Mouse (Mus musculus) MEL (cell line): ENCODE results near the gene Mxra7. TPM values are rescaled to one million over a fixed set of nuclear protein-coding genes. Genes with fewer than 3 reads are reported as not detected.

Experiments
- DNase-seq: peaks from one replicate; pipeline ENCODE4 v3.0.0; 2011; ENCODE audit warnings: low read depth, low spot score
- H3K27ac ChIP-seq: 2 replicates; pipeline ENCODE4 v1.5.1; 2012; ENCODE audit warnings: low read depth, mild to moderate bottlenecking, control low read depth, low read length, moderate library complexity; ENCODE audit not compliant: control insufficient read depth
- H3K27me3 ChIP-seq, 2 experiments: fragments of 150-350 bp in 1 of 2; sonication (generic) in 1 of 2; 2 replicates each; pipeline ENCODE4 v1.6.1; 2012; ENCODE audit warnings: low read length in 2 of 2, mild to moderate bottlenecking in 2 of 2, improper control_type of control experiment in 1 of 2, moderate library complexity in 1 of 2; ENCODE audit not compliant: insufficient read depth in 2 of 2, control insufficient read depth in 1 of 2
- H3K36me3 ChIP-seq, 2 experiments: 2 replicates each; pipeline ENCODE4 v1.6.1; 2012 to 2014; ENCODE audit warnings: low read length in 2 of 2, improper control_type of control experiment in 1 of 2, inconsistent platforms in 1 of 2, mild to moderate bottlenecking in 1 of 2; ENCODE audit not compliant: insufficient read depth in 2 of 2, control insufficient read depth in 1 of 2
- H3K4me1 ChIP-seq, 2 experiments: fragments of 150-350 bp in 1 of 2; sonication (generic) in 1 of 2; 2 replicates each; pipeline ENCODE4 v1.6.1; 2012; ENCODE audit warnings: low read length in 2 of 2, improper control_type of control experiment in 1 of 2, mild to moderate bottlenecking in 1 of 2; ENCODE audit not compliant: insufficient read depth in 2 of 2, control insufficient read depth in 1 of 2
- H3K4me3 ChIP-seq, 2 experiments: fragments of 150-350 bp in 1 of 2; sonication (generic) in 1 of 2; 2 replicates each; pipeline ENCODE4 v1.5.1; 2012; ENCODE audit warnings: low read depth in 2 of 2, low read length in 2 of 2, mild to moderate bottlenecking in 2 of 2, moderate library complexity in 2 of 2, control low read depth in 1 of 2, improper control_type of control experiment in 1 of 2; ENCODE audit not compliant: control insufficient read depth in 1 of 2, insufficient read depth in 1 of 2
- H3K79me2 ChIP-seq: 2 replicates; pipeline ENCODE4 v1.6.1; 2012; ENCODE audit warnings: mild to moderate bottlenecking, low read length, moderate library complexity; ENCODE audit not compliant: control insufficient read depth, poor library complexity, insufficient read depth
- H3K9ac ChIP-seq: 2 replicates; pipeline ENCODE4 v1.6.1; 2012; ENCODE audit warnings: low read depth, mild to moderate bottlenecking, control low read depth, low read length, moderate library complexity; ENCODE audit not compliant: control insufficient read depth, poor library complexity, severe bottlenecking
- H3K9me3 ChIP-seq: fragments of 150-350 bp; sonication (generic); replicated peaks from 2 replicates; pipeline ENCODE4 v1.6.1; 2012; ENCODE audit warnings: mild to moderate bottlenecking, low read length, improper control_type of control experiment, moderate library complexity; ENCODE audit not compliant: insufficient read depth
- BHLHE40 ChIP-seq: IDR thresholded peaks from 2 replicates; pipeline ENCODE4 v1.6.1; 2012; ENCODE audit warnings: low read depth, mild to moderate bottlenecking, inconsistent platforms, low read length, improper control_type of control experiment, borderline replicate concordance
- CHD2 ChIP-seq: IDR thresholded peaks from 2 replicates; pipeline ENCODE4 v1.6.1; 2011; ENCODE audit warnings: low read length, improper control_type of control experiment
- CTCF ChIP-seq, 3 experiments: IDR thresholded peaks in 2 of 3; conservative IDR thresholded peaks in 1 of 3; 2 replicates each; pipeline ENCODE4 v1.5.1; 2011 to 2012; ENCODE audit warnings: low read length in 3 of 3, low read depth in 2 of 3, mild to moderate bottlenecking in 2 of 3, improper control_type of control experiment in 1 of 3, inconsistent platforms in 1 of 3, mixed read lengths in 1 of 3, moderate library complexity in 1 of 3; ENCODE audit not compliant: control insufficient read depth in 1 of 3, insufficient read depth in 1 of 3, poor library complexity in 1 of 3, severe bottlenecking in 1 of 3
- E2F4 ChIP-seq: IDR thresholded peaks from 2 replicates; pipeline ENCODE4 v1.6.1; 2011; ENCODE audit warnings: low read depth, low read length, improper control_type of control experiment, borderline replicate concordance
- ELF1 ChIP-seq: IDR thresholded peaks from 2 replicates; pipeline ENCODE4 v1.6.1; 2014; ENCODE audit warnings: low read depth, mild to moderate bottlenecking, inconsistent platforms, low read length, improper control_type of control experiment, moderate library complexity
- EP300 ChIP-seq, 2 experiments: IDR thresholded peaks; 2 replicates each; pipeline ENCODE4 v1.6.1; 2011; ENCODE audit warnings: improper control_type of control experiment in 2 of 2, low read length in 2 of 2, low read depth in 1 of 2, mild to moderate bottlenecking in 1 of 2
- ETS1 ChIP-seq: IDR thresholded peaks from 2 replicates; pipeline ENCODE4 v1.6.1; 2012; ENCODE audit warnings: low read depth, mild to moderate bottlenecking, inconsistent platforms, low read length, improper control_type of control experiment, moderate library complexity
- GATA1 ChIP-seq: IDR thresholded peaks from 2 replicates; pipeline ENCODE4 v1.6.1; 2011; ENCODE audit warnings: low read depth, low read length, improper control_type of control experiment
- HCFC1 ChIP-seq: IDR thresholded peaks from 2 replicates; pipeline ENCODE4 v1.6.1; 2012; ENCODE audit warnings: low read depth, mild to moderate bottlenecking, inconsistent platforms, low read length, improper control_type of control experiment, moderate library complexity
- JUND ChIP-seq: IDR thresholded peaks from 2 replicates; pipeline ENCODE4 v1.6.1; 2011; ENCODE audit warnings: low read depth, mild to moderate bottlenecking, improper control_type of control experiment, low read length
- KAT2A ChIP-seq: conservative IDR thresholded peaks from 2 replicates; pipeline ENCODE4 v1.6.1; 2012; ENCODE audit warnings: low read depth, low read length, improper control_type of control experiment, inconsistent platforms
- MAX ChIP-seq: IDR thresholded peaks from 2 replicates; pipeline ENCODE4 v1.6.1; 2011; ENCODE audit warnings: low read length, improper control_type of control experiment
- MAZ ChIP-seq: IDR thresholded peaks from 2 replicates; pipeline ENCODE4 v1.6.1; 2012; ENCODE audit warnings: low read depth, mild to moderate bottlenecking, inconsistent platforms, low read length, improper control_type of control experiment
- MEF2A ChIP-seq: IDR thresholded peaks from 2 replicates; pipeline ENCODE4 v1.6.1; 2014; ENCODE audit warnings: low read depth, mild to moderate bottlenecking, inconsistent platforms, low read length, improper control_type of control experiment; ENCODE audit not compliant: poor library complexity, insufficient replicate concordance, severe bottlenecking; ENCODE audit errors: extremely low read depth
- MXI1 ChIP-seq: IDR thresholded peaks from 2 replicates; pipeline ENCODE4 v1.6.1; 2011; ENCODE audit warnings: mild to moderate bottlenecking, low read depth, low read length, improper control_type of control experiment
- MYC ChIP-seq: IDR thresholded peaks from 2 replicates; pipeline ENCODE4 v1.6.1; 2011; ENCODE audit warnings: low read depth, mild to moderate bottlenecking, low read length, improper control_type of control experiment, moderate library complexity
- POLR2A ChIP-seq, 2 experiments: IDR thresholded peaks; 2 replicates each; pipeline ENCODE4 v1.6.1; 2011 to 2012; ENCODE audit warnings: low read length in 2 of 2, mild to moderate bottlenecking in 2 of 2, control low read depth in 1 of 2, improper control_type of control experiment in 1 of 2, low read depth in 1 of 2, moderate library complexity in 1 of 2; ENCODE audit not compliant: control insufficient read depth in 1 of 2, insufficient read depth in 1 of 2, poor library complexity in 1 of 2
- POLR2AphosphoS5 ChIP-seq: IDR thresholded peaks from 2 replicates; pipeline ENCODE4 v1.6.1; 2012; ENCODE audit warnings: low read depth, borderline replicate concordance, mild to moderate bottlenecking, inconsistent platforms, low read length, moderate library complexity, mixed read lengths
- RCOR1 ChIP-seq: IDR thresholded peaks from 2 replicates; pipeline ENCODE4 v1.6.1; 2012; ENCODE audit warnings: low read depth, mild to moderate bottlenecking, inconsistent platforms, low read length, improper control_type of control experiment
- SIN3A ChIP-seq: IDR thresholded peaks from 2 replicates; pipeline ENCODE4 v1.6.1; 2012; ENCODE audit warnings: low read length, improper control_type of control experiment, inconsistent platforms
- SMC3 ChIP-seq: IDR thresholded peaks from 2 replicates; pipeline ENCODE4 v1.6.1; 2011; ENCODE audit warnings: low read depth, low read length, improper control_type of control experiment
- TBP ChIP-seq: IDR thresholded peaks from 2 replicates; pipeline ENCODE4 v1.8.0; 2011; ENCODE audit warnings: low read depth, low read length, improper control_type of control experiment
- UBTF ChIP-seq: IDR thresholded peaks from 2 replicates; pipeline ENCODE4 v1.6.1; 2012; ENCODE audit warnings: low read depth, mild to moderate bottlenecking, inconsistent platforms, low read length, improper control_type of control experiment, moderate library complexity, borderline replicate concordance; ENCODE audit not compliant: insufficient read depth
- USF1 ChIP-seq: IDR thresholded peaks from 2 replicates; pipeline ENCODE4 v1.6.1; 2014; ENCODE audit warnings: low read depth, mild to moderate bottlenecking, inconsistent platforms, low read length, improper control_type of control experiment, moderate library complexity
- USF2 ChIP-seq, 2 experiments: IDR thresholded peaks; 2 replicates each; pipeline ENCODE4 v1.6.1; 2011 to 2012; ENCODE audit warnings: improper control_type of control experiment in 2 of 2, low read length in 2 of 2, borderline replicate concordance in 1 of 2, inconsistent platforms in 1 of 2, low read depth in 1 of 2, mild to moderate bottlenecking in 1 of 2; ENCODE audit not compliant: insufficient read depth in 1 of 2
- ZNF384 ChIP-seq: IDR thresholded peaks from 2 replicates; pipeline ENCODE4 v1.6.1; 2012; ENCODE audit warnings: low read depth, mild to moderate bottlenecking, inconsistent platforms, low read length, improper control_type of control experiment
- polyA plus RNA-seq, 2 experiments: library from polyadenylated mRNA; stranded (reverse) in 1 of 2; unstranded in 1 of 2; fragments of >175 nt in 1 of 2; fragments of >200 nt in 1 of 2; gene quantifications; 2 replicates each; pipeline versions ENCODE4 v1.2.1 to v1.2.4; 2012; ENCODE audit warnings: low replicate concordance in 2 of 2, low read depth in 1 of 2; ENCODE audit not compliant: insufficient read length in 2 of 2, insufficient read depth in 1 of 2, missing spikeins in 1 of 2
- total RNA-seq: library from RNA; depleted of rRNA; stranded (reverse); fragments of 300-350 nt; gene quantifications from 2 replicates; pipeline ENCODE4 v1.2.3, GENCODE M21; 2012

The Mxra7 gene
- total and polyA plus RNA-seq, 3 experiments, result 2.7 to 9.3 TPM; not detected in 1

DNA sequence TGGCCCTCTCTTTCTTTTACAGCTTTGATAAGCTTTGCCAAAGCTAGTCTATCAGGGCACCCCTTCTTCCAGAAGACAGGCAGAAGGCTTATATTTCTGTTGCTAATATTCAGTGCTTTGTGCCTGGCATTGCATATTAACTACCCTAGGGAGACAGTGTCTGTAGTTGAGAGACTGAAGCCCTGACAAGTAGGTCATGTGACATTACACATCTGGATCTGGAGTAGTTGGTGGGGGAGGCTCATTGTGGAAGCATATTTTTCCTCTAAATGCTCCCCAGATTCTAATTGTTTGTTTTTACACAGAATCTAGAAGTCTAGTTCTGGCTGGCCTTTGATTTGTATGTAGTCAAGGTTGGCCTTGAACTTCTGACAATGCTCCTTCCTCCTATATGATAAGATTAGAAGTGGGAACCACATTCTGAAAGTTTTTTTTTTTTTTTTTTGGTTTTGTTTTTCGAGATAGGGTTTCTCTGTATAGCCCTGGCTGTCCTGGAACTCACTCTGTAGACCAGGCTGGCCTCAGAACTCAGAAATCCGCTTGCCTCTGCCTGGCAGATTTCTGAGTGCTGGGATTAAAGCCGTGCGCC, 18.8 kb upstream of the Mxra7 start:
- TF ChIP-seq HCFC1, result no peak
- TF ChIP-seq MEF2A, result no peak
- no peak for TF ChIP-seq KAT2A
- peak; percentile 49; the same call in 1 of the 2 replicates for TF ChIP-seq RCOR1
- no peak for TF ChIP-seq UBTF
- no peak for TF ChIP-seq USF2 (IDR thresholded peaks at IDR 0.05; ENCODE audit: borderline replicate concordance in 1 of 2, insufficient read depth in 1 of 2, low read depth in 1 of 2, low read length in 2 of 2)
- peak; percentile 76 for TF ChIP-seq USF1
- TF ChIP-seq TBP, result no peak
- TF ChIP-seq ZNF384, result peak; percentile 92
- TF ChIP-seq JUND, result no peak
- TF ChIP-seq GATA1, result peak; percentile 34; the same call in 1 of the 2 replicates
- H3K27ac ChIP-seq, result 0 out of 2 replicates have a peak overlapping the region, but pooled peaks have one; percentile 1
- H3K4me1 ChIP-seq, result peaks cover 5 to 15% of the 10 kb centered on the region in 2 experiments; a peak in 3 of 4 replicates
- no peak overlapping the region for H3K4me3 ChIP-seq
- peak; percentile 60 for DNase-seq
- H3K9me3 ChIP-seq, result no peaks in the 10 kb centered on the region
- H3K27me3 ChIP-seq, result no peaks in the 10 kb centered on the region
- no peak overlapping the region for H3K9ac ChIP-seq
- peaks cover 65% of the 10 kb centered on the region for H3K79me2 ChIP-seq
- H3K36me3 ChIP-seq, result peaks cover 21 to 48% of the 10 kb centered on the region in 2 experiments

DNA sequence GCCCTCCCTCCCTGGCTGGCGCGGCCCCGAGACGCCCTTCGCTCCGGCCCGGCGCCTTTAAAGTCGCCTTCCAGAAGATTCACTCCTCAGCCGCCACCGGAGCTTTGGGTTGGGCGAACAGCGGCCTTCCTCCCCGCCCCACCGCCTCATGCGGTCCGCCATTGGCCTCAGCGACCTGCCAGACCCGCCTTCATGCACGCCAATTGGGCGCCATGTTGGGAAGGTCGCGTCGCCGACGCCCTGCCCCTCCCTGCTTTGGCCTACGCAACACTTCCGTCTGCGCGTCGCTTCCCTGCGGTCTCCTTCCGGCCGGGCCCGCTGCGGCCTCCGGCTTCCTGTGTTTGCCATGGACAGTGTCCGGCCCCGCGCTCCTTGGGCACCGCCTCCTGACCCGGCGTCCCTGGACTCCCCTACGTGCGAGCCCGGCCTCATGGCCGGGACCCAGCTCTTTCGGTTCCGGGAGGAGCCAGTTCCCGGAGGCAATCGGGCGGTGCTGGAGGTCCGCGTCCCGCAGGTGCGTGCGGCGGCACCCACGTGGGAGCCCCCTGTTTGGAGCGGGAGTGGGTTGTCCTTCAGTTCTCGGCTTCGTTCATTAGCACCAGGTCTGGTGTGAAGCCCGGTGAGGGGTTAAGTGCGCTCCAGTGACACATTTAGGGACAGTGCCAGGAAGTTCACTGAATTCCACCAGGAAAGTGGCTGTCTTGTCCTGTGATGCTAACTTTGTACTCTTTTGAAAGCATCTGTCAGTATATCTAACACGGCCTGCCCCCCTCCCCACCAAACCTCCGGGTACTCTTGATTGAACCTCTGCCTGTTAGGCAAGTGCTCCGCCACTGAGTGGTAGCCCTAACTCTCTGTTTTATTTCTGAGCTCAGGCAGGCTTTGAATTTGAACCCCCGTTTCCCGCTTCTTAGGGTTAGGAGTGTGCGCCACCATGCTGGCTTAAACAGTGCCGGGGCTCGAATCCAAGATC, 15.7 kb upstream of the Mxra7 start, which contains the start of the genes Mettl23 and Jmjd6:
Gene Mettl23, plus strand, starts transcription at position 18 of the 973 bp plus-strand sequence.
Gene Jmjd6, minus strand, starts transcription at position 189 of the 973 bp plus-strand sequence.
- H3K36me3 ChIP-seq, result peaks cover 18 to 52% of the 10 kb centered on the region in 2 experiments
- peak within 1 kb of the TSS; percentile 94 for H3K9ac ChIP-seq
- TF ChIP-seq ZNF384, result no peak
- TF ChIP-seq MAX, result peak; percentile 89
- 0 out of 6 replicates have a peak, but pooled peaks of 1 of the 3 experiments have one; percentile 1 for TF ChIP-seq CTCF (IDR thresholded peaks at IDR 0.05 in 2 of 3, conservative IDR thresholded peaks at IDR 0.05 in 1 of 3; ENCODE audit: control insufficient read depth in 1 of 3, insufficient read depth in 1 of 3, low read depth in 2 of 3, low read length in 3 of 3, poor library complexity in 1 of 3, severe bottlenecking in 1 of 3)
- peak; percentile 58 for TF ChIP-seq TBP
- TF ChIP-seq CHD2, result no peak
- no peak for TF ChIP-seq RCOR1
- no peak for TF ChIP-seq EP300 (IDR thresholded peaks at IDR 0.05; ENCODE audit: low read depth in 1 of 2, low read length in 2 of 2)
- TF ChIP-seq ELF1, result peak; percentile 90
- no peak for TF ChIP-seq POLR2AphosphoS5
- peak; percentile 99 for TF ChIP-seq MXI1
- no peak for TF ChIP-seq BHLHE40
- peak; percentile 59 to 86 for TF ChIP-seq POLR2A (IDR thresholded peaks at IDR 0.05; ENCODE audit: control insufficient read depth in 1 of 2, insufficient read depth in 1 of 2, low read depth in 1 of 2, low read length in 2 of 2, poor library complexity in 1 of 2)
- TF ChIP-seq E2F4, result peak; percentile 58; the same call in 1 of the 2 replicates
- TF ChIP-seq HCFC1, result peak; percentile 94
- peak; percentile 96 for TF ChIP-seq MYC
- TF ChIP-seq ETS1, result peak; percentile 21; the same call in 1 of the 2 replicates
- TF ChIP-seq MAZ, result peak; percentile 92; the same call in 1 of the 2 replicates
- TF ChIP-seq SMC3, result no peak
- TF ChIP-seq SIN3A, result peak; percentile 92
- no peak for TF ChIP-seq MEF2A
- TF ChIP-seq USF1, result peak; percentile 14; the same call in 1 of the 2 replicates

More for the DNA sequence above, 15.7 kb upstream of the Mxra7 start, which contains the start of the genes Mettl23 and Jmjd6:
- Histone ChIP-seq H3K4me1 (peaks cover 8 to 27% of the 10 kb centered on the region in 2 experiments), H3K27ac (peak within 1 kb of the TSS; percentile 82), H3K4me3 (peak within 1 kb of the TSS; percentile 75 to 94), H3K79me2 (peaks cover 77% of the 10 kb centered on the region), H3K9me3 (no peaks in the 10 kb centered on the region), H3K27me3 (no peaks in the 10 kb centered on the region)
- DNase-seq, result peak; percentile 99
